Mouse (Mus musculus) heart, postnatal 14 days (tissue): Measurements from ENCODE around the gene AW822073. TPM values are rescaled to one million over a fixed set of nuclear protein-coding genes. Genes with fewer than 3 reads are reported as not detected.
"Not testable (repeated sequence)": the region's sequence is repeated elsewhere in the genome, so short reads cannot be mapped to it uniquely, and the experiment has no call there.

ENCODE experiments used
- DNase-seq, 2 experiments: peaks; one replicate each; pipeline ENCODE4 v3.0.0; 2021 to 2022
- intact Hi-C: fragments of 180-260 bp; cut with DNase I; formaldehyde crosslinking; loops from one replicate; pipeline ENCODE4 v1.15.1; 2025
- total RNA-seq, 2 experiments: library from RNA; stranded (reverse); gene quantifications; 2 replicates each; pipeline ENCODE4 v1.2.3; 2021

Gene AW822073
- total RNA-seq, 2 experiments from 2014 or later: not detected

DNA sequence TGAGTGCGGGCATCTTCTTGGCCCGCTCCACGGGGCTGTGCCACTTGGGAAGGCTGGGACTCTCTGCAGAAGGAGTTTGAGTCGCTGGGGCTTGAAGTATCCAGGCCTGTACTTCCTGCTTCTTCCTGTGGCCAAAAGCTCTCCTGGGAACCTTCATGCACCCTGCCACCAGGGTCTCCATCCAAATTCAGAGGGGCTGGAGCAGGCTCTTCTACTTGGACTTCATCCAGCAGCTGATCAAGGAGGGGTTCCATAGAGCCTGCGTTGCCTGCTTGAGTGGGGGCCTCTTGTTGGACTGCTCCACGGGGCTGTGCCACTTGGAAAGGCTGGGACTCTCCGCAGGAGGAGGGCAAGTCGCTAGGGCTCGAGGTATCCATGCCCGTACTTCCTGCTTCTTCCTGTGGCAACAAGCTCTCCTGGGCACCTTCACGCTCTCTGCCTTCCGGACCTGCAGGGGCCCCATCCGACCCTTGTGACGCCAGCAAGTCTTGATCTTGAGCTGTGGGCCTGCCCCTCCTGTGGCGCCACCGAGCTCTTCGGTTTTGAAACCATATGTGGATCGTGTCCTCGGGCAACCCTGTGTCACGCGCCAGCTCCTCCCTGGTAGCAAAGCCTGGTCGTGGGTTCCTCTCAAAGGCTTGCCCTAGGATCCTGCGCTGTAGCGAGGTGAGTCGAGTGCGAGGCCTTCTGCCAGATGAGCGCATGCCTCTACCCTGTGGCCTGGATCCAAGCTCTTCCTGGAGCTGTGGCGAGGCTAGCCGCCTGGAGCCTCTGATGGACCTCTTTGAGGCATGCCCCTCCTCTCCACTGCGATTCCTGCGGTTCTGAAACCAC is 541 bp downstream of the AW822073 start:
- intact Hi-C loops: not testable (repeated sequence)
- DNase-seq: peak; percentile 58 to 69

DNA sequence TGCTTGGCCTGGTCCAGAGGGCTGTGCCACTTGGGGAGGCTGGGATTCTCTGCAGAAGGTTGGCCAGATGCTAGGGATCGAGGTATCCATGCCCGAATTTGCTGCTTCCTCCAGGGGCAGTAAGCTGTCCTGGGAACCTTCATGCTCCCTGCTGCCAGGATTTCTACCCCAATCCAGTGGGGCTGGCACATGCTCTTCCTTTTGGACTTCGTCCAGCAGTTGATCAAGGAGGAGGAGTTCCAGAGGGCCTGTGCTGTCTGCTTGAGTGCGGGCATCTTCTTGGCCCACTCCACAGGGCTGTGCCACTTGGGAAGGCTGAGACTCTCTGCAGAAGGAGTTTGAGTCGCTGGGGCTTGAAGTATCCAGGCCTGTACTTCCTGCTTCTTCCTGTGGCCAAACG is 1.6 kb downstream of the AW822073 start:
- intact Hi-C loops, DNase-seq: not testable (repeated sequence)

DNA sequence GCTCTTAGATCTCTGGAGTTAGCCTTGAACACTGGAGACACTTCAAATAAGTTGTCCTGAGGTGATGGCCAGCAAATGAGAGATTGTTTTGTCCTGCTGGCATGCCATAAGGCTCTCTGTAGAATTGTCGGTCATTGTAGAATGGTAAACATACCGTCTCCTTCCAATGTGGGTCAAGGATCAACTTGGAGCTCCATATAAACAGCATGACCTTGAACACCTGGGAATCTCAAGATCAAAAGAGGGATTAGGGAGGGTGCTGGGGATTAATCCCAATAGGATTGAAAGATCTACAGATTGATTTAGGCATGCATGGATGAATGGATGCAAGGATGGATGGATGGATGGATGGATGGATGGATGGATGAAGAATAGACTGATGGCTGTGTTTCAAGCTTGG is 3.2 kb downstream of the AW822073 start:
- intact Hi-C loops: not testable (repeated sequence)

DNA sequence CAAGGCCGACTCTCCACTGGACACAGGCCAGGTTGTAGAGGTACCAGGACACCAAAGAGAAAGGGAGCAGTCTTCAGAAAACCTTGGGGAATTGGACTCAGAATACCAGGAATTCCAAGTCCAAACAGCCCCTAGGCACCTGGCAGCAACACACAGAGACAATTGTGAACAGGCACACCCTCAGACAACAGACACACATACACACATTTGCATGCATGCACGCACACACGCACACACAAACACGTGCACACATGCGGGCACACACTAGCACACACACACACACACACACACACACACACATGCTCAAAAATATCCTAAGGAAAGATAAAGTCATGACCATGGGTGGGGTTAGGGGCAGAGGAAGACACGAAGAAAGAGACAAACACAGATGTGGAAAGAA is 4.0 kb downstream of the AW822073 start:
- intact Hi-C loops: no loop called here
- DNase-seq: peak in 1 of 2 experiments; percentile 26

More for the DNA sequence above, 3.2 kb downstream of the AW822073 start:
- peak in 1 of 2 experiments; percentile 39 for DNase-seq

DNA sequence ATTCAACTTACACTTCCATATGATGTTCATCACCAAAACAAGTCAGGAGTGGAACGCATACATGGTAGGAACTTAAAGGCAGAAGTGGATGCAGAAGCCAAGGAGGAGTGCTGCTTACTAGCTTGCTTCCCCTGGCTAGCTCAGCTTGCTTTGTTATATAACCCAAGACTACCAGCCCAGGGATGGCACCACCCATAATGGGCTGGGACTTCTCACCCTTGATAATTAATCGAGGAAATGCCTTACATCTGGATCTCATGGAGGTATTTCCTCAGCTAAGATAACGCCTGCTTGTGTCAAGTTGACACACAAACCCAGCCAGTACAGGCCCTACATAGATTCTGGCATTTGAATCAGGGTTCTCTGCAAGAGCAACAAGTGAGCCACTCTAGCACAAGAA is 7.4 kb downstream of the AW822073 start:
- DNase-seq: no peak
- intact Hi-C loops: no loop called here

DNA sequence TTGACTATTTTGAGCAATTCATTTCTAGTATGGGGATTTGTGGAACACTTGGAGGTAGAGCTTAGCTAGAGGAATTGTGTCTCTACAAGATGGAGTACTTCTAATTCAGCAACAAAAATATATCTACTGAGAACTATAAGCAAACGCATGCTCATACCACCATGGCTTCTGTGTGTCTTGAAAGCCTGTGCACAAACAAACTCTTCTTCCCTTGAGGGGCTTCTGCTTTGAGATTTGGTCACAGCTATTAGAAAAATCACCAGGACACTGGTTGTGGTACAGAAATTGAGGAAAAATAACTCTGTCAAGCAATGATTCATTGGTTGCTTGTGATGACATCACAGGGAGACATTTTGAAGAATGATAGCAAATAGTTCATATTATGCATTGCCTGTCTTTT is 9.4 kb downstream of the AW822073 start:
- DNase-seq: no peak
- intact Hi-C loops: no loop called here

DNA sequence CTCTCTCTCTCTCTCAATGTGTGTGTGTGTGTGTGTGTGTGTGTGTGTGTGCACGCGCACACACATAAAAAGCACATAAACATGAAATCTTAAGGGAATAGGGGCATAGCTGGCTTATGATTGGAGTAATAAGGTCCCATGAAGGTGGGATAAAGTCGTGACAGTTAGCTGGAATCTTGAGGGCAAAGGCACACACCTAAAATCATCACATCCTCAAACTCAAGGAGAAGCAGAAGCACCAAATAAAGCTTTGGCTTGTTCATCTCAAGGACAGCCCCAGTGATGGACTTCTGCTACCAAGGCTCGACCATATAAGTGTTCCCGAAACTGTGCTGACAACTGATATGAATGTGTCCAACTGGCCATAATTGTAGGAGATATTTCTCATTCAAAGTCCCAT is 9.8 kb downstream of the AW822073 start:
- no peak for DNase-seq
- intact Hi-C loops: no loop called here

DNA sequence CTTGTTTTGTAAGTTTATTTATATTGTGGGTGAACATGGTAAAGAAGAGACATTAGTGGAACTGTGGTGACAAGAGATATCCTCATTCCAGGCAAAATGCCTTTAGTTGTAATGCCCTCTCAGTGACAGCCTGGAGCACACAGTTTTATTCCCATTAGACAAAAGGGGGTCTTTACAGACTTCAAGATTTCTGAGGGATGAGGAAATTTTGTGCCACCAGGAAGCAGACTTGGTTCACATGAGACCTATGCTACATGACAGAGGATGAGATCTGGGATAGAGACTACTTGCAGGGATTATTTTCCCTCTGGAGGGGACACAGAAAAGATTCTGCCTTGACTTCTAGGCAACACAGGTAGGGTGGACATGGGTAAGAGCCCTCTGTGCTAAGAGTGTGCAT is 10.2 kb downstream of the AW822073 start:
- intact Hi-C loops: no loop called here

DNA sequence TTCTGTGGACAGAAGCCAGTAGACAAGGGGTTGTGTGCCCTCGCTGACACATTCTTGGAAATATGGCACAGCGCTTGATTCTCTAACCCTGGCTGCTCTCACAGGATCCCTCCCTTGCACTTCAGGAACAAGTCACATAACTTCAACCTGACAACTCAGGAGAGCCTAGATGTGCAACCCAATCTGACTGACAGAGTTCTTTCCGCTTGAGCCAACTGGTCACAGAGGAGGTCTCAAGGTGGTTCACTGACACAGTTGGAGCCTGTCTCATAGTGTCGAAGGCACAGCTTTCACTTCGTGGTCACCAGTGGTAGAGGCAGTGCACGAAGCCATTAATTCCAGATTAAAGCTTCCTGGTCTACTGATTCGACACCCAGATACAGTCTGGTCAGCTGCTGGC is 12.5 kb downstream of the AW822073 start:
- DNase-seq: no peak
- intact Hi-C loops: no loop called here

More for the DNA sequence above, 10.2 kb downstream of the AW822073 start:
- no peak for DNase-seq

DNA sequence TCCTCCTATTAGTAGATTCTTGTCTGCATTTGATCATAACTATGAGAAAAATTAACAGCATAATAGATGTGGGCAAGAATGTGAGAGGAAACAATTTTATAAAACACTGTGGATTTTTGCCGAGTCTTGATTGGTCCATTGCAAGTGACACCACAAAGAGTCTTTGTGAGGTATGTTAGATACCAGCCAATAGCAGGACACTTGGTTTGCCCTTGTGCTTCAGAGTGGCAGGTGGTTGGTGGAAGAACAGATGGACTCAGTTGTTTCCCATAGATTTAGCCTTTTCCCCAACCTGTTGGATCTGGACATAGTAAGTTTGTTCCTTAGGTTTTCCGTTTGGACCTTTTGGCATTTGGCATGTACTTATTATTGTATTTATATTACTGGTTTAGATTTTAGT is 13.5 kb downstream of the AW822073 start:
- intact Hi-C loops: no loop called here
- no peak for DNase-seq

DNA sequence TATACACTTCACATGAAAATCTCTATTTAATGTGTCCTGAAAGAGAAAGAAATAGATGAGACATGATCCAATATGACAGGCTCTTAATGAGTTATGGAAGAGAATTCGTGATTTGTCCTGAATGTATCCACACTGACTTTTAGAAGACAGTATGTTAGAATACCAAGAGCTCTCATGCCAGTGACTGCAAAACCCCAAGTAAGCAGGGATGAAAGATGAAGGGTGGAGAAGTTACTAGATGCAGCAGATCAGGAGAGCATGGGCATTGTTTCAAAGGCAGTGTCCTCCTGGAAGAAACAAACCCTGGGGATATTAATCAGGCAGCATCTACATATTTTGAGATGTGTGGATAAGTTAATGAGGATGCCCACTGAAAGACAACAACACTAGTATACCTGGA is 14.2 kb downstream of the AW822073 start:
- intact Hi-C loops: no loop called here
- DNase-seq: no peak

DNA sequence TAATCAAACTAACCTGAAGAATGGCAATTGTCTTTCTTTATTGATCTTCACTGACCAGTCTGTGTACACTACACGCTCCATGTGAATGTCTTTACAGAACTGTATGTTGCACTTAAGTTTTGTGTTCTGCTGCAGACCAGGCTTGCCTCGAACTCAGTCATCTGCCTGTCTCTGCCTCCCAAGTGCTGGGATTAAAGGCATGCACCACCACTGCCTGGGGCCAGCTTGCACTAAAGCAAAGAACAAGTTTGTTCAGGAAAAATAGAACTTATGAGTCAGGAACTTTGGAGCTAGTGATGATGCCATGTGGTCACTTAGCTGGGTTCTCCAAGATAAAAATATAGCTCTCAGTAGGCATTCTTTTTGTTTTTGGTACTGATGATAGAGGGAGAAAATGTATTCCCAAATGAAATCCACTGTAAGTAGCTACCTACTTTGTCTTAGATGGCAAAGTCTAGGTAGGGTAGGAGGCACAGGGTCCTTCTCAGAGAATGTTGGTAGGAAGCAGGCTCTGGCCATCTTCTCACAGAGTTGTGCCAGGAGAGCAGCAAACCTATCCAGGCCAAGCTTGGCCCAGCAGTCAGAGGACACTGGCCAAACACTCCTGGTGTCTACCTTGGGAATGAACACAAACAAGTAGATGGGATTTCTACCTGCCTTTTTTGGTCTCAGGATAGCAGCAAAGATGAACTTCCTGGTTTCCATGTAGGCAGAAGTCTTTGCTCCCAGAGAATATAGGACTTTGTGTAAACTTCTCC is 14.8 kb downstream of the AW822073 start:
- intact Hi-C loops: no loop called here
- DNase-seq: no peak

DNA sequence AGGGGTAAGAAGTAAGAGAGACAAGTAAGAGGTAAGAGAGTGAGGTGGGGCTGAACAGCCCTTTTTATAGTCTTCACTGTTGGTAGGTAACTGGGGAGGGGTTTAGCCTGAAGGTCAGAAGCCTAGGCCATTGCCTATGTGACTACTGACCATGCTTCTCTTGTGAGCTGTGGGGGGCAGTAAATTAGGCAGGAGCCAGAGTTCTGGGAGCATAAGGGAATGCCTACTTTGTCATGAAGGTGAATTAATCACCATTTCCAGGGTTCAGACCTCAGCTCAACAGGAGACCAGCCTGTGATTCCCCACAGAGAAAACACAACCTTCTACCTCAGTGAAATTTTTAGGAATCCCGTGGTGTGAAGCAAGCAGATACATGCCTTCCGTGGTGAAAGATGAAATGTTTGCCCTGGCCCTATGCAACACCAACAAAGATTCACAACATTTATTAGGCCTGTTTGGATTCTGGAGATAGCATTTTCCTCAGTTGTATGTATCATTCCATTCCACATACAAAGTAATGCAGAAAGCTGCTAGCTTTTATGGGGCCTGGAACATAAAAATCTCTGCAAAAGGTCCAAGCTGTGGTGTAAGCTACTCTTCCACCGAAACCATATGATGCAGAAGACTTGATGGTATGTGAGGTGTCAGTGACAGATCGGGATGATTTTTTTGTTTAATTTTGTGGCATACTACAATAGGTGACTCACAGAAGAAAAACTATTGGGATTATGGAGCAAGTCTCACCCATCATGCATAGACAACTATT is 17.9 kb downstream of the AW822073 start:
- intact Hi-C loops: no loop called here
- no peak for DNase-seq

DNA sequence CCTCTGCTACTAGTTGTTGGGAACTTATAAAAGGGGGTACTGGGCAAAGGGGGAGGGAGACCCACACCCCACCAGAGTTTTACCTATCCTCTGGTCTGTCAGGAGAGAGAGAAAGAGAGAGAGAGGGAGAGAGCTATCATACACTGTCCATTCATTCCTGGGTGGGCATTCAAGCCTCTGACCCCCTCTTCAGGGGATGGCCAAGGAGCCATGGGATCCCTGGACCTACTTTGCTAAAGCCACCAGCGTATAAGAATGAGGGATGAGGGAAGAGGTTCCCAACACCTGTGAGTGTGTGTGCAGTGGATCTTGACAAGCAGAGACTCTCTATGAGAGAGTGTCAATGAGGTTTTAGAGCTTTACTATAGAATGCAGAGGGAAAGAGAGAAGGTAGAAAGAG is 18.7 kb downstream of the AW822073 start:
- intact Hi-C loops: no loop called here
- DNase-seq: no peak

Other genes with a start within 250 kb of the AW822073 start
- gene Duxf3, start 7.7 kb upstream of the AW822073 start, total RNA-seq: not detected
- gene Gm4981, start 11.8 kb upstream of the AW822073 start, total RNA-seq: not detected
- gene Gcc2, start 30.6 kb upstream of the AW822073 start, total RNA-seq: 10 to 100 TPM; 23.2 to 27.2 TPM
- gene Lims1, start 98.5 kb upstream of the AW822073 start, total RNA-seq: 100 to 1,000 TPM; 166 to 183 TPM
- 10 to 100 TPM; 52.6 to 54.4 TPM for gene Ranbp2, start 222.0 kb upstream of the AW822073 start, total RNA-seq